Mouse (Mus musculus) hindbrain, embryonic 14.5 days (tissue): ENCODE results near the gene St3gal3. TPM values are rescaled to one million over a fixed set of nuclear protein-coding genes. Genes with fewer than 3 reads are reported as not detected.

ENCODE experiments used
- ATAC-seq: fragments of 200-750 bp; cut with Nextera tagmentation; 2 replicates; pipeline ENCODE4 v1.8.0; 2017; ENCODE audit warnings: moderate number of reproducible peaks, mild to moderate bottlenecking, moderate TSS enrichment, moderate library complexity; ENCODE audit not compliant: low FRiP score
- DNase-seq: peaks from one replicate; pipeline ENCODE4 v3.0.0-alpha.2; 2015; ENCODE audit warnings: low spot score
- H3K27ac ChIP-seq: fragments of 300-500 bp; sonication (generic); 2 replicates; pipeline ENCODE4 v1.5.1; 2014; ENCODE audit warnings: mild to moderate bottlenecking, moderate library complexity
- H3K27me3 ChIP-seq: fragments of 300-500 bp; sonication (generic); 2 replicates; pipeline ENCODE4 v1.6.1; 2014; ENCODE audit warnings: mild to moderate bottlenecking, low read length, mixed read lengths; ENCODE audit not compliant: control insufficient read depth, insufficient read depth
- H3K36me3 ChIP-seq: fragments of 300-500 bp; sonication (generic); replicated peaks from 2 replicates; pipeline ENCODE4 v1.6.1; 2014; ENCODE audit not compliant: control insufficient read depth, insufficient read depth
- H3K4me1 ChIP-seq: fragments of 300-500 bp; sonication (generic); replicated peaks from 2 replicates; pipeline ENCODE4 v1.6.1; 2014; ENCODE audit warnings: antibody characterized with exemption, low read length, mixed read lengths; ENCODE audit not compliant: control insufficient read depth, insufficient read depth
- H3K4me2 ChIP-seq: fragments of 300-500 bp; sonication (generic); replicated peaks from 2 replicates; pipeline ENCODE4 v1.6.1; 2014; ENCODE audit warnings: mild to moderate bottlenecking, moderate library complexity
- H3K4me3 ChIP-seq: fragments of 300-500 bp; sonication (generic); replicated peaks from 2 replicates; pipeline ENCODE4 v1.5.1; 2014; ENCODE audit warnings: mild to moderate bottlenecking, low read length
- H3K9ac ChIP-seq: fragments of 300-500 bp; sonication (generic); 2 replicates; pipeline ENCODE4 v1.6.1; 2014
- H3K9me3 ChIP-seq: fragments of 300-500 bp; sonication (generic); 2 replicates; pipeline ENCODE4 v1.6.1; 2016; ENCODE audit warnings: low read length; ENCODE audit not compliant: control insufficient read depth
- WGBS: fragments of 180-500 bp; shearing (Covaris S2); extraction: QIAGEN DNeasy Blood & Tissue Kit; methylation state at CpG from one replicate; pipeline ENCODE4 v1.1.7; 2014; 5-methylcytosine and 5-hydroxymethylcytosine counted together
- polyA plus RNA-seq: library from polyadenylated mRNA; unstranded; fragments of >200 nt; fragmentation: Nextera tagmentation; extraction: Ambion mirVana; gene quantifications from 2 replicates; pipeline ENCODE4 v1.2.1, GENCODE M21; 2014

Gene St3gal3
- polyA plus RNA-seq, 1 experiment from 2014 or later = 11.5 TPM

DNA sequence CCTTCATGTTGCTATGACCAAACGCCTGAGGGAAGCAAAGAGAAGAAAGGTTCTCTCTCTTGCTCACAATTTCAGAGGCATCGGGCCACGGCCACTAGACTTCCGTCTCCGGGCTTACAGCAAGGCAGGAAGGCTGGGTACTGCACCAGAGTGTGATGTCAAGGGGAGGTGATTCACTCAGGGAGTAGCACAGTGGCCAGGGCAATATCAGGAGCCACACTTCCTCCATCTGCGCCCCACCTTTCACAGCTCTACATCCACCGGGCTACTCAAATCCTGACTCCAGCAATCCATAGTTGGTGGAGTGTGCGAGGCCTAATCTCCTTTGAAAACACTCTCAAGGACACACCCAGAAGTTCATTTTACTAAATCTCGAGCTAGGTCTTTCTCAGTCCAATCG is 17.1 kb downstream of the St3gal3 start:
- Histone ChIP-seq H3K4me3 (no peak overlapping the region), H3K27ac (no peak overlapping the region), H3K27me3 (no peaks in the 10 kb centered on the region), H3K4me2 (no peak overlapping the region), H3K4me1 (no peaks in the 10 kb centered on the region), H3K36me3 (no peaks in the 10 kb centered on the region), H3K9me3 (no peaks in the 10 kb centered on the region), H3K9ac (no peak overlapping the region)
- ATAC-seq (no peak), DNase-seq (no peak)
- WGBS = 97% methylated on average over 10 of the region's 10 CpGs

DNA sequence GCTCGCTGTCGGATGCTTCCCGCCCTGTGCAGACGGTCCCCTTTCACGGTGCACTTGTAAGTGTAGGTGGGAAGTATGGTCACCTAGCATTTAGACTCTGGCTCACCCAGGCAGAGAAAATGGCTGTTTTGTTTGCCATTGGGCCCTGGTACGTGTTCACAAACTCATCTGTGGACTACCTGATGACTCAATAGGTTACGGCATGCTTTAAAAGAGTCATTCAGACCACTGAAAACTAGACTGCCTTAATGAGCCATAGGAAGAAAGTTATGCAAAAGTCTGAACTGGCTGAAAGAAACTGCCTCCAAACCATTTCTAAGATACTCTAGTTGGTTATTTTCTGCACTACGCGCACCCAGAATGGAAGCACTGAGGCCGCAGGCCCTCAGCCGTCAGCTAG is 18.6 kb downstream of the St3gal3 start:
- no peak overlapping the region for H3K4me3 ChIP-seq
- H3K4me1 ChIP-seq = no peaks in the 10 kb centered on the region
- 93% methylated on average over 11 of the region's 11 CpGs for WGBS
- no peaks in the 10 kb centered on the region for H3K9me3 ChIP-seq
- DNase-seq (no peak), ATAC-seq (no peak)
- H3K4me2 ChIP-seq = no peak overlapping the region
- no peak overlapping the region for H3K9ac ChIP-seq
- no peaks in the 10 kb centered on the region for H3K36me3 ChIP-seq
- H3K27ac ChIP-seq = no peak overlapping the region
- H3K27me3 ChIP-seq = no peaks in the 10 kb centered on the region

- Histone ChIP-seq H3K4me3 (no peak overlapping the region), H3K4me2 (no peak overlapping the region), H3K27ac (no peak overlapping the region), H3K36me3 (no peaks in the 10 kb centered on the region), H3K9me3 (no peaks in the 10 kb centered on the region), H3K4me1 (no peaks in the 10 kb centered on the region), H3K9ac (no peak overlapping the region), H3K27me3 (no peaks in the 10 kb centered on the region)
- 95% methylated on average over 7 of the region's 7 CpGs for WGBS
- ATAC-seq (no peak), DNase-seq (no peak)
Observed at GRCm38 (mm10) chr4:118115132-118115531, 19.6 kb downstream of the St3gal3 start.

DNA sequence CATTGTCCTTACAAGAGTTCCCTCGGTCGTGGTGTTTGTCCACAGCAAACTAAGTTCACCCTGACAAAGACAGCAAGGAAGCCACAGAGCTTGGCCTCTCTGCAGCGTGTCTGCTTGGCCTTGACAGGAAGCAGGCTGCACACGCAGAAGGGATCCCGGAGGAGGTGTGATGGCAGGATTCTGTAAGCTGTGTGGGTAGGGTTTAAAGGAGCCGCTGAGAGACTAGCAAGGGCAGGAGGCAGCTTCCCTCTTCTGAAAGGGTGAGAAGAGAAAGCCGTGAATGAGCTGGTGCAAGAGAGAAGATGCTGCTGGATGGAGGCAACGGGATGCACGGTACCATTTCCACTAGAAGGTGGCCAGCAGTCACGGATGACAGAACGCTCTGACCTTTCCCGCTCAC is 22.1 kb downstream of the St3gal3 start:
- H3K4me1 ChIP-seq = no peaks in the 10 kb centered on the region
- WGBS = 79% methylated on average over 12 of the region's 12 CpGs
- no peaks in the 10 kb centered on the region for H3K36me3 ChIP-seq
- no peak for DNase-seq
- no peak overlapping the region for H3K4me2 ChIP-seq
- no peaks in the 10 kb centered on the region for H3K9me3 ChIP-seq
- H3K27ac ChIP-seq = no peak overlapping the region
- H3K27me3 ChIP-seq = no peaks in the 10 kb centered on the region
- H3K4me3 ChIP-seq = no peak overlapping the region
- ATAC-seq = no peak
- no peak overlapping the region for H3K9ac ChIP-seq

DNA sequence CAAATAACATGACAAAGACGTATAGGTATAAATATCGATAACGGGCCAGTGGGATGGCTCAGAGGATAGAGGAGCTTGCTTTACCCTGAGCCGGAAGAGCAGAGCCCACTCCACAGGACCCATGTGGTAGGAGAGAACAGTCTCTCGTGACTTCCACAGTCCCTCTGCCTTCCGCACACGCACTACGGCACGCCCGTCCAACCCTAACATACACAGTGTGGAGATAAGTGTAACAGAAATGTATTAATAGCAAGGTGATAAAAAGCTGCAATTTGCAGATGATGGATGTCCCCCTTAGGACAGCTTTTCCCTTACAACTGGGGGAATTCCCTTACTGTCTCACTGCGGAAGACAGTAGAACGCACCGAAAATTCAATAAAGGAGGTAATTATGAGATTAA is 25.1 kb downstream of the St3gal3 start:
- Histone ChIP-seq H3K4me1 (no peaks in the 10 kb centered on the region), H3K4me3 (no peak overlapping the region), H3K27ac (no peak overlapping the region), H3K9ac (no peak overlapping the region), H3K36me3 (no peaks in the 10 kb centered on the region), H3K4me2 (no peak overlapping the region), H3K9me3 (no peaks in the 10 kb centered on the region), H3K27me3 (no peaks in the 10 kb centered on the region)
- WGBS = 80% methylated on average over 13 of the region's 13 CpGs
- ATAC-seq (no peak), DNase-seq (no peak)

GRCm38 (mm10) chr4:118108779-118109178 is 25.9 kb downstream of the St3gal3 start:
- 84% methylated on average over 7 of the region's 7 CpGs for WGBS
- Histone ChIP-seq H3K4me2 (no peak overlapping the region), H3K27me3 (no peaks in the 10 kb centered on the region), H3K9ac (no peak overlapping the region), H3K27ac (no peak overlapping the region), H3K9me3 (no peaks in the 10 kb centered on the region), H3K4me1 (no peaks in the 10 kb centered on the region), H3K36me3 (no peaks in the 10 kb centered on the region), H3K4me3 (no peak overlapping the region)
- ATAC-seq (no peak), DNase-seq (no peak)

DNA sequence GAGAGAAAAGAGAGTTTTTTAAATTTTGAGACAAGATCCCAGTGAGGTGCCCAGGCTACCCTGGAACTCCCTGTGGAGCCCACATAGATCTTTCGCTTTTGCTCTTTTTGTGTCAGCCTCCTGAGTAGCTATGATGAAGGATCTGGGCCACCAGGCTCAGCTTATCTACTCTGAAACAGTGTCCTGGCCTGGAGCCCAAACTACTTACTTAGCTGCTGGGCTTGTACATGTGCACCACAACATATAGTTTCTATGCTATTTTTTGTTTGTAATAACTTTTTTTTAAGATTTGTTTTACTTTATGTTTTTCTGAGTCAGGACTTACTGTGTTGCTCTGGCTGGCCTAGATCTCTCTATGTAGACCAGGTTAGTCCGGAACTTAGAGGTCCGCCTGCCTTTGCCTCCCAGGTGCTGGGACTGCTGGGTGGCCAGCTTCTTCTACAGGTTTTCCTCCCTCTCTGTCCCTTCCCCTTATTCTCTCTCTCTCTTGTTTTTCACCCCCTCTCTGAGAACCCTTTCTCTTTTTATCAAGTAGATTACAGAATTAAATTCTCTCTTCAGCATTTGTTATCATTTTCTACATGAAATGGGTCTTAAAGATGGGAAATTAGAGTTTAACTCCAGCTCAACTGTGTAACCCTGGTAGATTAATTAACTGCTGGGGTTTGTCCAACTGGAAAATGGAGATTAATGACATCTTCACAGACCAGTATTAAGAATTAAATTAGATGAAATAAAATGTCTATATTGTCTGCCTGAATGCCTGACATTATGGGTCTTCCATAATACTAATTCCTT is 29.3 kb downstream of the St3gal3 start:
- no peaks in the 10 kb centered on the region for H3K4me1 ChIP-seq
- no peak overlapping the region for H3K4me2 ChIP-seq
- no peak overlapping the region for H3K4me3 ChIP-seq
- H3K27ac ChIP-seq = no peak overlapping the region
- H3K36me3 ChIP-seq = no peaks in the 10 kb centered on the region
- H3K27me3 ChIP-seq = no peaks in the 10 kb centered on the region
- no peaks in the 10 kb centered on the region for H3K9me3 ChIP-seq
- H3K9ac ChIP-seq = no peak overlapping the region
- ATAC-seq (no peak), DNase-seq (no peak)
- WGBS = 88% methylated on average over 3 of the region's 3 CpGs

- WGBS = 86% methylated on average over 8 of the region's 8 CpGs
- Histone ChIP-seq H3K4me3 (no peak overlapping the region), H3K9ac (no peak overlapping the region), H3K36me3 (no peaks in the 10 kb centered on the region), H3K27me3 (no peaks in the 10 kb centered on the region), H3K27ac (no peak overlapping the region), H3K9me3 (no peaks in the 10 kb centered on the region), H3K4me1 (no peaks in the 10 kb centered on the region), H3K4me2 (no peak overlapping the region)
- no peak for ATAC-seq
- no peak for DNase-seq
Observed at GRCm38 (mm10) chr4:118103280-118103830, 31.4 kb downstream of the St3gal3 start.

DNA sequence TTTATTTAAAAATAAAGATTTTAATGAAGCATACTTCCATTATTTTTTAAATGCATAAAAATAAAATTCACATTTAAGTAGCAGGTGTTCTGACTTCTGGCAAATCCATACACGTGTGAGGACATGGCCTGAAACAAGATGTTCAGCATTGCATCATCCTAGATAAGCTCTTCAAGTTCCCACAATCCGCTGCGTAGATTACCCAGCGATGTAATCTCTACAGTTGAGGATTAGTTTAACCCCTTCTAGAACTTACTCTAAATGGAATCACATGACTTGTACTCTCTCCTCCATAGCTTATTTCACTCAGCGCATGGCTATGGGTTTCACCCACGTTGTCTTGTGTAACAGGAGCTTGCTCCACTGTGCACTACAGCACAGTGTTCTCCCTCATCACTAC is 33.2 kb downstream of the St3gal3 start:
- WGBS = 95% methylated on average over 6 of the region's 6 CpGs
- no peak overlapping the region for H3K4me3 ChIP-seq

More for the DNA sequence above, 33.2 kb downstream of the St3gal3 start:
- Histone ChIP-seq H3K4me2 (no peak overlapping the region), H3K36me3 (no peaks in the 10 kb centered on the region), H3K27ac (no peak overlapping the region), H3K27me3 (no peaks in the 10 kb centered on the region), H3K9me3 (no peaks in the 10 kb centered on the region), H3K4me1 (no peaks in the 10 kb centered on the region; the same call in 1 of the 2 replicates), H3K9ac (no peak overlapping the region)
- DNase-seq = no peak
- no peak for ATAC-seq
